Mouse (Mus musculus): ENCODE data around the gene Gm7247.
"Not testable (repeated sequence)": the region's sequence is repeated elsewhere in the genome, so short reads cannot be mapped to it uniquely, and the experiment has no call there.

Gene Gm7247

GRCm38 (mm10) chr14:51486111-51486510, 124.6 kb downstream of the Gm7247 start:
- ATAC-seq (ENCODE audit: insufficient number of reproducible peaks, low FRiP score, low TSS enrichment) = no peak

GRCm38 (mm10) chr14:51495781-51496180, 134.2 kb downstream of the Gm7247 start:
- no peak for ATAC-seq (ENCODE audit: insufficient number of reproducible peaks, low FRiP score, low TSS enrichment)

- ATAC-seq (ENCODE audit: insufficient number of reproducible peaks, low FRiP score, low TSS enrichment) = no peak
Measured at GRCm38 (mm10) chr14:51496955-51497354, 135.4 kb downstream of the Gm7247 start.

GRCm38 (mm10) chr14:51497958-51498357, 136.4 kb downstream of the Gm7247 start:
- no peak for ATAC-seq (ENCODE audit: insufficient number of reproducible peaks, low FRiP score, low TSS enrichment)

GRCm38 (mm10) chr14:51499707-51500275, 138.2 kb downstream of the Gm7247 start:
- no peak for ATAC-seq (ENCODE audit: insufficient number of reproducible peaks, low FRiP score, low TSS enrichment)

- ATAC-seq (ENCODE audit: insufficient number of reproducible peaks, low FRiP score, low TSS enrichment) = no peak
Measured at GRCm38 (mm10) chr14:51500461-51500860, 138.9 kb downstream of the Gm7247 start.

- no peak for ATAC-seq (ENCODE audit: insufficient number of reproducible peaks, low FRiP score, low TSS enrichment)
Measured at GRCm38 (mm10) chr14:51507416-51507815, 145.9 kb downstream of the Gm7247 start.

GRCm38 (mm10) chr14:51552490-51552889, 190.9 kb downstream of the Gm7247 start, which contains the start of gene Gm5622:
Gene Gm5622, plus strand, starts transcription at chr14:51552790.
- ATAC-seq (ENCODE audit: insufficient number of reproducible peaks, low FRiP score, low TSS enrichment) = no peak

- ATAC-seq (ENCODE audit: insufficient number of reproducible peaks, low FRiP score, low TSS enrichment) = not testable (repeated sequence)
Measured at GRCm38 (mm10) chr14:51573963-51574362, 212.4 kb downstream of the Gm7247 start, which contains the start of gene Gm17175. Gene Gm17175, minus strand, starts transcription at chr14:51574063.

- not testable (repeated sequence) for ATAC-seq (ENCODE audit: insufficient number of reproducible peaks, low FRiP score, low TSS enrichment)
Measured at GRCm38 (mm10) chr14:51592039-51592438, 230.5 kb downstream of the Gm7247 start, which contains the start of gene Gm17174. Gene Gm17174, minus strand, starts transcription at chr14:51592139.

- ATAC-seq (ENCODE audit: insufficient number of reproducible peaks, low FRiP score, low TSS enrichment) = no peak
Measured at GRCm38 (mm10) chr14:51611210-51611609, 249.7 kb downstream of the Gm7247 start, which contains the start of gene Gm17078. Gene Gm17078, minus strand, starts transcription at chr14:51611310.
